Mouse (Mus musculus) C2C12 (cell line): Measurements from ENCODE around the gene Cnr1.

Source experiments
- CTCF ChIP-seq: IDR thresholded peaks from one replicate; pipeline ENCODE4 v1.5.1; 2011; ENCODE audit not compliant: control insufficient read depth, insufficient read depth, insufficient read length
- MYOD1 ChIP-seq: IDR thresholded peaks from one replicate; pipeline ENCODE4 v1.6.1; 2011; ENCODE audit warnings: low read depth; ENCODE audit not compliant: control insufficient read depth, insufficient read length
- USF1 ChIP-seq: IDR thresholded peaks from one replicate; pipeline ENCODE4 v1.6.1; 2011; ENCODE audit warnings: low read depth, mild to moderate bottlenecking, control low read depth, moderate library complexity

- TF ChIP-seq CTCF (no peak), MYOD1 (no peak), USF1 (no peak)
Measured at GRCm38 (mm10) chr4:33924889-33925245, 474 bp downstream of the Cnr1 start.
